Mouse (Mus musculus): ENCODE data around the gene Acr.

DNA sequence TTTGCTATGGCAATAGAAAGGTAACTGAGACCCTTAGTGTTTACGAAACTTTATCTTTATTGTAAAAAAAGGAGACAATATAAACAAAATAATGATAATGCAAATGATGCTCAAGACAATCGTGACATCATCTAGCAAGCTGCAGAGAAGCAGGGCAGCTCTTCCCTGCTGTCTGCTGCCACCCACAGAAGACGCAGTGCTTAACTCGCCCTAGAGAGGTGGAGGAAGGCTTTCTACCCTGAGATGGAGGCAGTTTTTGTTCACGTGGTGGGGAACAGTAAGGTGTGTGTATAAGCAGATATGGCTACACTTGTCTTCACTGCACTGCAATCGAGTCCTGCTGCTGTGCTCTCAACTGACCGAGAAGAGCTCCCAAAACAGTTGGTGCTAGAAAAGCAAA is 14.4 kb downstream of the Acr start:
- no peak for TF ChIP-seq CTCF (conservative IDR thresholded peaks at IDR 0.05; ENCODE audit: low read length)
- no peak for TF ChIP-seq NANOG (IDR thresholded peaks at IDR 0.05; ENCODE audit: borderline replicate concordance, low read length)
